Mouse (Mus musculus) layer of hippocampus, adult 9-11 months (tissue): Measurements from ENCODE around the gene Vmn2r91.
"Not testable (repeated sequence)": the region's sequence is repeated elsewhere in the genome, so short reads cannot be mapped to it uniquely, and the experiment has no call there.

ENCODE experiments used
- DNase-seq: peaks from one replicate; pipeline ENCODE4 v3.0.0; 2022

Vmn2r91 gene

GRCm38 (mm10) chr17:18084716-18085115 is at the start of gene Vmn2r91:
Gene Vmn2r91 (plus strand): TSS chr17:18085016.
- not testable (repeated sequence) for DNase-seq

- no peak for DNase-seq
Measured at GRCm38 (mm10) chr17:18049124-18049523, 35.7 kb upstream of the Vmn2r91 start, which contains the start of gene Vmn2r124. Gene Vmn2r124 (plus strand): TSS chr17:18049424.

- DNase-seq = not testable (repeated sequence)
Measured at GRCm38 (mm10) chr17:18095626-18096025, 10.8 kb downstream of the Vmn2r91 start.

- DNase-seq = not testable (repeated sequence)
Measured at GRCm38 (mm10) chr17:18102265-18102664, 17.4 kb downstream of the Vmn2r91 start.

GRCm38 (mm10) chr17:18151587-18151986 is 66.8 kb downstream of the Vmn2r91 start, which contains the start of gene Vmn2r92:
Gene Vmn2r92 (plus strand): TSS chr17:18151887.
- not testable (repeated sequence) for DNase-seq

- DNase-seq = not testable (repeated sequence)
Measured at GRCm38 (mm10) chr17:18161194-18161593, 76.4 kb downstream of the Vmn2r91 start.
